Mouse (Mus musculus) lung, embryonic 15.5 days (tissue): ENCODE measurements around the gene Hdac4. TPM values are rescaled to one million over a fixed set of nuclear protein-coding genes. Genes with fewer than 3 reads are reported as not detected.
A peak's percentile ranks its signal among the peaks of the same experiment; 100 is the strongest.

Source experiments
- ATAC-seq: fragments of 200-750 bp; cut with Nextera tagmentation; 2 replicates; pipeline ENCODE4 v1.8.0; 2017; ENCODE audit warnings: moderate number of reproducible peaks, borderline replicate concordance; ENCODE audit not compliant: low FRiP score, low TSS enrichment; ENCODE audit errors: extremely low read depth
- H3K27ac ChIP-seq: fragments of 300-500 bp; sonication (generic); 2 replicates; pipeline ENCODE4 v1.5.1; 2015; ENCODE audit warnings: moderate library complexity, mild to moderate bottlenecking, inconsistent platforms
- H3K27me3 ChIP-seq: fragments of 300-500 bp; sonication (generic); 2 replicates; pipeline ENCODE4 v1.6.1; 2015; ENCODE audit warnings: inconsistent platforms
- H3K36me3 ChIP-seq: fragments of 300-500 bp; sonication (generic); 2 replicates; pipeline ENCODE4 v1.6.1; 2015; ENCODE audit warnings: inconsistent platforms
- H3K4me1 ChIP-seq: fragments of 300-500 bp; sonication (generic); 2 replicates; pipeline ENCODE4 v1.6.1; 2015; ENCODE audit warnings: inconsistent platforms
- H3K4me2 ChIP-seq: fragments of 300-500 bp; sonication (generic); 2 replicates; pipeline ENCODE4 v1.6.1; 2015; ENCODE audit warnings: inconsistent platforms, mild to moderate bottlenecking, moderate library complexity
- H3K4me3 ChIP-seq: fragments of 300-500 bp; sonication (generic); 2 replicates; pipeline ENCODE4 v1.5.1; 2015; ENCODE audit warnings: mild to moderate bottlenecking, inconsistent platforms
- H3K9ac ChIP-seq: fragments of 300-500 bp; sonication (generic); 2 replicates; pipeline ENCODE4 v1.6.1; 2015; ENCODE audit warnings: inconsistent platforms
- H3K9me3 ChIP-seq: fragments of 300-500 bp; sonication (generic); 2 replicates; pipeline ENCODE4 v1.6.1; 2016; ENCODE audit warnings: inconsistent platforms
- WGBS: fragments of 180-500 bp; shearing (Covaris S2); methylation state at CpG from one replicate; pipeline ENCODE4 v1.1.7; 2015; 5-methylcytosine and 5-hydroxymethylcytosine counted together
- polyA plus RNA-seq: library from polyadenylated mRNA; unstranded; fragments of >200 nt; fragmentation: Nextera tagmentation; extraction: Ambion mirVana; gene quantifications from 2 replicates; pipeline ENCODE4 v1.2.1, GENCODE M21; 2015

Gene Hdac4
- polyA plus RNA-seq, 1 experiment from 2014 or later, result 19.1 TPM

DNA sequence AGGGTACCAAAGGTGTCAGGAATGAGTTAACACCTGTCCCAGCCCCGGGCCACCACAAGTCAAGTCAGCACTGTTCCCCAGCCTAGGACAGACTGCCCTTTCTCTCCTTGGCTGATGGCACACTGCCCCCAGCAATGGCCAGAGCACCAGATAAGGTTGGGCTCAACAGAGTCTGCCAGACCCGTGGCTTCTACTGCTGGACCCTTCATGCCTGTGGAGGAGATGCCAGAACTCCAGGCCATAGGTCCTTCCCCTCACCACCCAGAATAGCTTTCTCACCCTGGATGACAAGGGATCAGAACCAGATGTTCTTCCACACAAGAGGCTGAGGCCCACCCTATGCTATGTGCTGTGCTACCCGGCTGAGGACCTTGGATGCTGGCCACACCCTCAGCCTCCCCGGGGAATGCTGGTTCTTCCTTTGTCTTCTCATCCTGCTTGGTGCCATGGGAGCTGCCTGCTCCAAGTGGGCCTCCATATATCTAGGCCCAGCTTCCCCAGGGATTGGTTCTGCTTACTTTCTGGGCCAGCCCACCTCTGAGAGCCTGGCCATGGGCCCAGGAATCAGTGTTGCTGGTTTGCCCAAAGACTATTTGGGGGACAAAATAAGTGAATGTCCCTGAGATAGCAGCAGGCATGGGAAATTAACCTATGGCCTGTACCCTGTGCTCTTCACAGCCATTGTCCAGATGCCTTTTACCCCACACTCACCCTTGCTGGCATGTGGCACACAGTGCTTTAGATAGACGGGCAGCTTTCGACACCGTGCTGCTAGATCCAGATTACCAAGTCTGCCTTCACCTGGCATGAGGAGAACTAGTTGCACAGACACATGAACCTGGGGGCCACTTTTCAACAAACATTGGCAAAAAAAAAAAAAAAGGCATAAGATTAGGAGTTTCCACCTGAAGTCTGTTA is 273.0 kb downstream of the Hdac4 start:
- Histone ChIP-seq H3K27me3 (no peaks in the 10 kb centered on the region), H3K27ac (no peak overlapping the region), H3K9ac (no peak overlapping the region), H3K4me2 (no peak overlapping the region), H3K4me3 (no peak overlapping the region), H3K4me1 (peaks cover 4% of the 10 kb centered on the region; the same call in 1 of the 2 replicates), H3K9me3 (no peaks in the 10 kb centered on the region), H3K36me3 (no peaks in the 10 kb centered on the region)
- WGBS, result 65% methylated on average over 7 of the region's 7 CpGs
- ATAC-seq, result no peak

GRCm38 (mm10) chr1:91921702-91922101 is 273.8 kb downstream of the Hdac4 start:
- Histone ChIP-seq H3K4me3 (no peak overlapping the region), H3K4me2 (no peak overlapping the region), H3K36me3 (no peaks in the 10 kb centered on the region), H3K9ac (no peak overlapping the region), H3K4me1 (peaks cover 9% of the 10 kb centered on the region; the same call in 1 of the 2 replicates), H3K9me3 (no peaks in the 10 kb centered on the region), H3K27me3 (no peaks in the 10 kb centered on the region), H3K27ac (no peak overlapping the region)
- 77% methylated on average over 4 of the region's 4 CpGs for WGBS
- ATAC-seq, result no peak

DNA sequence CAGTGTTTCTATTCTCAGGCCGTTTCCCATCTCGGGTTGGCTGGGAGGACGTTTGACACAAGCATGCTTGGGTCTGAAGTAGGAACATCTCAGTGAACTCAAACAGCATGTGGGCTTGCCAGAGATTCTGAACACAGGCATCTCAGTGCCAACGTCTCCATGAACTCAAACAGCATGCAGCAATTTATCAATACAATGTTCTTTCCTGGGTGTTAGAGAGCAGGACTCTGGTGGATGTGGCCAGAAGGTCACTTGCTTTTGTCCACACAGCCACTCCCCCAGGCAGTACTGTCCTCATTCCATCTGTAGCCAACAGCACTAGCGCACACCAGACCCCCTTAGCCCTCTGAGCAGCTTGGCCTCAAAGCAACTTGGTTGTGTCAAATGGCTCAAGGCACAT is 274.2 kb downstream of the Hdac4 start:
- Histone ChIP-seq H3K9me3 (no peaks in the 10 kb centered on the region), H3K4me2 (no peak overlapping the region), H3K36me3 (no peaks in the 10 kb centered on the region), H3K9ac (no peak overlapping the region), H3K4me1 (peaks cover 13% of the 10 kb centered on the region), H3K27ac (no peak overlapping the region), H3K4me3 (no peak overlapping the region), H3K27me3 (no peaks in the 10 kb centered on the region)
- ATAC-seq, result no peak
- 59% methylated on average over 5 of the region's 5 CpGs for WGBS

DNA sequence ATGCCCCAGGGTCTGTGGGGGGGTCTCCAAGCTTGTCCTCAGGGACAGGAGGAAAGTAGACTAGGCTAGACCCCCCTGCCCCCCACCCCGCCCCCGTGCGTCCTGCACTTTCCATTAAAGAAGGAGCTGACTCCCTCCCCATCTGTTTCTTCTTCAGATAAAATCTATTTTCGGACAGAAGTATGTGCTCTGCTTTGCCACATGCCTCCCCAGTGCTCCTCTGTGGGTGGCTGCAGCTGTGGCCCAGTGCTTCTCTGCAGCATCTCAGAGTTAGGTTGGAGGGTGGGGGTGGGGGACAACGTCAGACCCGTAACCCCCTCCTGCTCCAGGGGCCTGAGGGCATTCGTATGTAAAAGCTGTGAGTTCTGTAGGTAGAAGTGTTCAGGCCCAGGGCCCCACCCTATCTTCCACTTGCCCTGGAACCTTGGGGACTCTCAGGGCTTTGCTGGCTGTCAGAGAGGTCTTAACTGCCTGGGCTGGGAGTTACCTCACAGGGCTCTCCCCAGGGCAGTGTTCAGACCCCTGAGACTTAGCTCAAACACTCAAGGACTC is 275.4 kb downstream of the Hdac4 start:
- no peak for ATAC-seq
- H3K9ac ChIP-seq, result no peak overlapping the region
- no peaks in the 10 kb centered on the region for H3K27me3 ChIP-seq
- H3K36me3 ChIP-seq, result no peaks in the 10 kb centered on the region
- 42% methylated on average over 7 of the region's 7 CpGs for WGBS
- peaks cover 15% of the 10 kb centered on the region for H3K4me1 ChIP-seq
- H3K9me3 ChIP-seq, result no peaks in the 10 kb centered on the region
- no peak overlapping the region for H3K27ac ChIP-seq
- no peak overlapping the region for H3K4me2 ChIP-seq
- H3K4me3 ChIP-seq, result no peak overlapping the region

GRCm38 (mm10) chr1:91918257-91918800 is 277.2 kb downstream of the Hdac4 start:
- Histone ChIP-seq H3K4me3 (no peak overlapping the region), H3K4me1 (peaks cover 29% of the 10 kb centered on the region), H3K9me3 (no peaks in the 10 kb centered on the region), H3K9ac (no peak overlapping the region), H3K27me3 (no peaks in the 10 kb centered on the region), H3K36me3 (no peaks in the 10 kb centered on the region), H3K4me2 (no peak overlapping the region), H3K27ac (no peak overlapping the region)
- WGBS, result 78% methylated on average over 10 of the region's 10 CpGs
- no peak for ATAC-seq

DNA sequence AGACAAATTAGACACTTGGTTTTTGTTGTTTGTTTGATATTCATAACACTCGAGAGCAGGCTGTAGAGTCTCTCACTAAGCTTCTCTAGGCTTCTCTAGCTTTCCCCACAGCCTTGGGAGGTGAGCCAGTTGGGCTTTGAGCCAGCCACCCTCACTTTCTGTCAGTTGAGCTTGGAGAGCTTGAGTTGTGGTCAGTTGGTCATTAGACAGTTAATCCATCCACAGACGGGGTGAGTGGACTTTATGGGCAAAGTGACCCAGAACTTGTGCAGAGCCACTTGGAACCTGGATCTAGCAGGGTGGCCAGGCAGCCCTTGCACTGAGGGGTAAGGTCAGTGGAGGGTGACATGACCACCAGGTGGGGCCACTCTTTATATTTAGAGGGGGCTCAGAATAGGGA is 277.9 kb downstream of the Hdac4 start:
- 34% methylated on average over 2 of the region's 2 CpGs for WGBS
- Histone ChIP-seq H3K27me3 (no peaks in the 10 kb centered on the region), H3K9me3 (no peaks in the 10 kb centered on the region), H3K9ac (no peak overlapping the region), H3K36me3 (no peaks in the 10 kb centered on the region), H3K4me2 (no peak overlapping the region), H3K27ac (no peak overlapping the region), H3K4me3 (no peak overlapping the region), H3K4me1 (peaks cover 36% of the 10 kb centered on the region)
- ATAC-seq, result no peak

- 75% methylated on average over 5 of the region's 5 CpGs for WGBS
- Histone ChIP-seq H3K36me3 (no peaks in the 10 kb centered on the region), H3K9ac (no peak overlapping the region), H3K27ac (no peak overlapping the region), H3K4me3 (no peak overlapping the region), H3K4me2 (no peak overlapping the region), H3K4me1 (peaks cover 49% of the 10 kb centered on the region), H3K9me3 (no peaks in the 10 kb centered on the region), H3K27me3 (no peaks in the 10 kb centered on the region)
- no peak for ATAC-seq
These were observed 279.5 kb downstream of the Hdac4 start for GRCm38 (mm10) chr1:91915961-91916360.

GRCm38 (mm10) chr1:91914648-91915047 is 280.9 kb downstream of the Hdac4 start:
- Histone ChIP-seq H3K36me3 (no peaks in the 10 kb centered on the region), H3K27ac (no peak overlapping the region), H3K4me3 (no peak overlapping the region), H3K9ac (no peak overlapping the region), H3K4me1 (peaks cover 45% of the 10 kb centered on the region), H3K9me3 (no peaks in the 10 kb centered on the region), H3K27me3 (no peaks in the 10 kb centered on the region), H3K4me2 (no peak overlapping the region)
- no peak for ATAC-seq
- WGBS, result 41% methylated on average over 3 of the region's 3 CpGs

DNA sequence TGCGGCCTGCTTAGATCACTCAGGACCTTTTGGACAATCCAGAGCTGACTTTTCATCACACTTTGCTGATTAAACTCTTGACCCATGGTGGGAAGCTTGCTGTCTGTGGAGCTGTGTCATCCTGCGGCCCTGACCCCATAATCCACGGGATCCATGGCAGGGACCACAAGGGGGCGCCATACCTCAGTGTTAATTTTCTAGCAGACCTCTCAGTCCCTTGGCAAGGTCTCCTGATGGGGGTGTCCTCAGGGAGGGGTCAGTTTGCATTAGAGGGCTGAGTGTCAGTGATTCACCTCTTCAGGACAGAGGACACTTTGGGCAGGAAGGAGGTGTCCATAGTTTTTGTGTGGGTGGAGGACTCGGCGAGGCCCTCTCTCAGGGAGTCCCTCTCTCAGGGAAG is 281.6 kb downstream of the Hdac4 start:
- H3K9me3 ChIP-seq, result no peaks in the 10 kb centered on the region
- 52% methylated on average over 6 of the region's 6 CpGs for WGBS
- no peak for ATAC-seq

GRCm38 (mm10) chr1:91912227-91913119 is 283.0 kb downstream of the Hdac4 start:
- Histone ChIP-seq H3K36me3 (no peaks in the 10 kb centered on the region), H3K27me3 (no peaks in the 10 kb centered on the region), H3K4me2 (no peak overlapping the region), H3K27ac (peak overlapping the region; percentile 22; the same call in 1 of the 2 replicates), H3K4me1 (peaks cover 45% of the 10 kb centered on the region), H3K4me3 (no peak overlapping the region), H3K9me3 (no peaks in the 10 kb centered on the region), H3K9ac (no peak overlapping the region)
- peak; percentile 45 for ATAC-seq
- WGBS, result 33% methylated on average over 10 of the region's 10 CpGs

More for the DNA sequence above, 281.6 kb downstream of the Hdac4 start:
- Histone ChIP-seq H3K27me3 (no peaks in the 10 kb centered on the region), H3K4me2 (no peak overlapping the region), H3K9ac (no peak overlapping the region), H3K4me3 (no peak overlapping the region), H3K4me1 (peaks cover 45% of the 10 kb centered on the region), H3K27ac (no peak overlapping the region), H3K36me3 (no peaks in the 10 kb centered on the region)

DNA sequence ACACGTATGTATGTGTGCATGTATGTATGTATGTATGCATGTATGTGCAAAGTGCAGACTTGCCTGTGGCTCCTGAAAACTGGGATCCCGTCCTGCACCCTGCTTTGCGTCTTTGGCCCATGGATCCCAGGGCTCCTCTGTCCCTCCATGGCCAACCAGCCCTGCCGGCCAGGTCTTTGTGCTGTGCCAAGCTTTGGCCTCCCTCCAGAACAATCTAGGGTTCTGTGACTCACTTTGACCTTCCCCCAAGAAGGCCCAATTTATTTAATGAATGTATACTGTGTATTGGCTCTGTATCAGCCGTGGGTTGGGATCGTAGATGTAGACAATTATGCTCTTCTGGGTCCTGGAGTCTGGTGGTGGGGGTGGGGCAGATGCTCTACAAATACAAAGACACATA is 290.2 kb downstream of the Hdac4 start:
- Histone ChIP-seq H3K4me1 (peaks cover 24% of the 10 kb centered on the region), H3K4me2 (no peak overlapping the region), H3K9me3 (no peaks in the 10 kb centered on the region), H3K27ac (no peak overlapping the region), H3K9ac (no peak overlapping the region), H3K4me3 (no peak overlapping the region), H3K36me3 (no peaks in the 10 kb centered on the region), H3K27me3 (no peaks in the 10 kb centered on the region)
- ATAC-seq, result no peak
- 62% methylated on average over 6 of the region's 6 CpGs for WGBS
